Mouse (Mus musculus) midbrain, embryonic 16.5 days (tissue): ENCODE data around the gene Rapgef2. TPM values are rescaled to one million over a fixed set of nuclear protein-coding genes. Genes with fewer than 3 reads are reported as not detected.

Source experiments
- ATAC-seq: fragments of 200-750 bp; cut with Nextera tagmentation; 2 replicates; pipeline ENCODE4 v1.8.0; 2017; ENCODE audit warnings: moderate TSS enrichment
- H3K27ac ChIP-seq: fragments of 300-500 bp; sonication (generic); 2 replicates; pipeline ENCODE4 v1.5.1; 2014; ENCODE audit warnings: mild to moderate bottlenecking, low read length, mixed read lengths
- H3K27me3 ChIP-seq: fragments of 300-500 bp; sonication (generic); 2 replicates; pipeline ENCODE4 v1.6.1; 2014; ENCODE audit warnings: low read depth, low read length, mixed read lengths; ENCODE audit not compliant: control insufficient read depth, insufficient read depth
- H3K36me3 ChIP-seq: fragments of 300-500 bp; sonication (generic); 2 replicates; pipeline ENCODE4 v1.6.1; 2014; ENCODE audit warnings: mild to moderate bottlenecking, low read length, moderate library complexity, mixed read lengths; ENCODE audit not compliant: control insufficient read depth, insufficient read depth
- H3K4me1 ChIP-seq: fragments of 300-500 bp; sonication (generic); 2 replicates; pipeline ENCODE4 v1.6.1; 2014; ENCODE audit warnings: mild to moderate bottlenecking, low read length, mixed read lengths; ENCODE audit not compliant: control insufficient read depth, insufficient read depth
- H3K4me2 ChIP-seq: fragments of 300-500 bp; sonication (generic); 2 replicates; pipeline ENCODE4 v1.6.1; 2014; ENCODE audit warnings: mild to moderate bottlenecking, low read length, mixed read lengths
- H3K4me3 ChIP-seq: fragments of 300-500 bp; sonication (generic); 2 replicates; pipeline ENCODE4 v1.5.1; 2014; ENCODE audit warnings: low read depth, mild to moderate bottlenecking, low read length, moderate library complexity, mixed read lengths
- H3K9ac ChIP-seq: fragments of 300-500 bp; sonication (generic); 2 replicates; pipeline ENCODE4 v1.6.1; 2014; ENCODE audit warnings: low read depth, low read length, mixed read lengths
- H3K9me3 ChIP-seq: fragments of 300-500 bp; sonication (generic); replicated peaks from 2 replicates; pipeline ENCODE4 v1.6.1; 2014; ENCODE audit warnings: mild to moderate bottlenecking, low read length, mixed read lengths; ENCODE audit not compliant: control insufficient read depth, poor library complexity, severe bottlenecking
- WGBS: fragments of 180-500 bp; shearing (Covaris S2); extraction: QIAGEN DNeasy Blood & Tissue Kit; methylation state at CpG from one replicate; pipeline ENCODE4 v1.1.7; 2014; 5-methylcytosine and 5-hydroxymethylcytosine counted together
- polyA plus RNA-seq: library from polyadenylated mRNA; unstranded; fragments of >200 nt; fragmentation: Nextera tagmentation; extraction: Ambion mirVana; gene quantifications from 2 replicates; pipeline ENCODE4 v1.2.1, GENCODE M21; 2015

Gene Rapgef2
- polyA plus RNA-seq, 1 experiment from 2014 or later, result 15.6 TPM

- ATAC-seq, result peak; percentile 90
- no peaks in the 10 kb centered on the region for H3K9me3 ChIP-seq
- WGBS, result 32% methylated on average over 6 of the region's 6 CpGs
- H3K4me3 ChIP-seq, result peak overlapping the region; percentile 17
- no peaks in the 10 kb centered on the region for H3K36me3 ChIP-seq
- H3K4me1 ChIP-seq, result peaks cover 18% of the 10 kb centered on the region
- peak overlapping the region; percentile 84 for H3K27ac ChIP-seq
- H3K27me3 ChIP-seq, result no peaks in the 10 kb centered on the region
- H3K4me2 ChIP-seq, result peak overlapping the region; percentile 48
- H3K9ac ChIP-seq, result peak overlapping the region; percentile 63
These were observed 125.1 kb downstream of the Rapgef2 start for GRCm38 (mm10) chr3:79161093-79161723.

- no peak overlapping the region for H3K4me2 ChIP-seq
- ATAC-seq, result no peak
- no peak overlapping the region for H3K27ac ChIP-seq
- H3K36me3 ChIP-seq, result no peaks in the 10 kb centered on the region
- no peak overlapping the region for H3K9ac ChIP-seq
- no peaks in the 10 kb centered on the region for H3K27me3 ChIP-seq
- no peak overlapping the region for H3K4me3 ChIP-seq
- H3K9me3 ChIP-seq, result no peaks in the 10 kb centered on the region
- peaks cover 18% of the 10 kb centered on the region for H3K4me1 ChIP-seq
These were observed 128.1 kb downstream of the Rapgef2 start for GRCm38 (mm10) chr3:79158254-79158653.

GRCm38 (mm10) chr3:79153039-79153487, 133.3 kb downstream of the Rapgef2 start:
- ATAC-seq, result no peak
- 77% methylated on average over 5 of the region's 5 CpGs for WGBS

GRCm38 (mm10) chr3:79145407-79146055, 140.8 kb downstream of the Rapgef2 start:
- WGBS, result 2% methylated on average over 10 of the region's 10 CpGs
- H3K27ac ChIP-seq, result peak overlapping the region; percentile 96
- peak overlapping the region; percentile 64 for H3K4me2 ChIP-seq
- no peaks in the 10 kb centered on the region for H3K9me3 ChIP-seq
- ATAC-seq, result peak; percentile 87
- H3K9ac ChIP-seq, result peak overlapping the region; percentile 85
- H3K4me3 ChIP-seq, result peak overlapping the region; percentile 57
- no peaks in the 10 kb centered on the region for H3K27me3 ChIP-seq
- H3K36me3 ChIP-seq, result no peaks in the 10 kb centered on the region
- peaks cover 28% of the 10 kb centered on the region for H3K4me1 ChIP-seq

More at GRCm38 (mm10) chr3:79153039-79153487, 133.3 kb downstream of the Rapgef2 start:
- H3K9ac ChIP-seq, result no peak overlapping the region
- no peaks in the 10 kb centered on the region for H3K9me3 ChIP-seq
- no peaks in the 10 kb centered on the region for H3K4me1 ChIP-seq
- no peak overlapping the region for H3K27ac ChIP-seq
- H3K36me3 ChIP-seq, result no peaks in the 10 kb centered on the region
- H3K4me3 ChIP-seq, result no peak overlapping the region
- H3K4me2 ChIP-seq, result no peak overlapping the region
- no peaks in the 10 kb centered on the region for H3K27me3 ChIP-seq

GRCm38 (mm10) chr3:79144672-79145406, 141.5 kb downstream of the Rapgef2 start:
- peak overlapping the region; percentile 57 for H3K4me3 ChIP-seq
- H3K9ac ChIP-seq, result peak overlapping the region; percentile 85
- 4% methylated on average over 13 of the region's 13 CpGs for WGBS
- peaks cover 34% of the 10 kb centered on the region for H3K4me1 ChIP-seq
- H3K4me2 ChIP-seq, result peak overlapping the region; percentile 64
- no peaks in the 10 kb centered on the region for H3K9me3 ChIP-seq
- H3K36me3 ChIP-seq, result no peaks in the 10 kb centered on the region
- H3K27me3 ChIP-seq, result no peaks in the 10 kb centered on the region
- peak; percentile 57 for ATAC-seq
- peak overlapping the region; percentile 96 for H3K27ac ChIP-seq

- Histone ChIP-seq H3K27me3 (no peaks in the 10 kb centered on the region), H3K4me2 (peak overlapping the region; percentile 64), H3K27ac (peak overlapping the region; percentile 96), H3K9ac (peak overlapping the region; percentile 85), H3K36me3 (no peaks in the 10 kb centered on the region), H3K4me3 (peak overlapping the region; percentile 57), H3K9me3 (no peaks in the 10 kb centered on the region), H3K4me1 (peaks cover 37% of the 10 kb centered on the region)
- ATAC-seq, result 0 out of 2 replicates have a peak, but pooled peaks have one; percentile 2
- 38% methylated on average over 6 of the region's 6 CpGs for WGBS
These were observed 142.2 kb downstream of the Rapgef2 start for GRCm38 (mm10) chr3:79144085-79144484.

- Histone ChIP-seq H3K4me3 (no peak overlapping the region), H3K36me3 (no peaks in the 10 kb centered on the region), H3K9me3 (no peaks in the 10 kb centered on the region), H3K27ac (no peak overlapping the region), H3K4me1 (peaks cover 27% of the 10 kb centered on the region), H3K4me2 (no peak overlapping the region), H3K9ac (no peak overlapping the region), H3K27me3 (no peaks in the 10 kb centered on the region)
- 17% methylated on average over 3 of the region's 3 CpGs for WGBS
- no peak for ATAC-seq
These were observed 147.1 kb downstream of the Rapgef2 start for GRCm38 (mm10) chr3:79139245-79139644.

GRCm38 (mm10) chr3:79138601-79139000, 147.7 kb downstream of the Rapgef2 start:
- H3K4me1 ChIP-seq, result peaks cover 27% of the 10 kb centered on the region
- H3K9ac ChIP-seq, result no peak overlapping the region
- H3K9me3 ChIP-seq, result no peaks in the 10 kb centered on the region
- H3K27ac ChIP-seq, result no peak overlapping the region
- no peak for ATAC-seq
- no peaks in the 10 kb centered on the region for H3K36me3 ChIP-seq
- no peak overlapping the region for H3K4me2 ChIP-seq
- H3K27me3 ChIP-seq, result no peaks in the 10 kb centered on the region
- H3K4me3 ChIP-seq, result no peak overlapping the region

GRCm38 (mm10) chr3:79130991-79131390, 155.3 kb downstream of the Rapgef2 start:
- H3K4me3 ChIP-seq, result no peak overlapping the region
- H3K27ac ChIP-seq, result no peak overlapping the region
- no peaks in the 10 kb centered on the region for H3K27me3 ChIP-seq
- H3K36me3 ChIP-seq, result no peaks in the 10 kb centered on the region
- no peak overlapping the region for H3K9ac ChIP-seq
- H3K4me2 ChIP-seq, result no peak overlapping the region
- no peak for ATAC-seq
- H3K4me1 ChIP-seq, result no peaks in the 10 kb centered on the region
- H3K9me3 ChIP-seq, result no peaks in the 10 kb centered on the region
- 86% methylated on average over 3 of the region's 3 CpGs for WGBS
